Mouse (Mus musculus): Measurements from ENCODE around the gene Fut9.

Gene Fut9

DNA sequence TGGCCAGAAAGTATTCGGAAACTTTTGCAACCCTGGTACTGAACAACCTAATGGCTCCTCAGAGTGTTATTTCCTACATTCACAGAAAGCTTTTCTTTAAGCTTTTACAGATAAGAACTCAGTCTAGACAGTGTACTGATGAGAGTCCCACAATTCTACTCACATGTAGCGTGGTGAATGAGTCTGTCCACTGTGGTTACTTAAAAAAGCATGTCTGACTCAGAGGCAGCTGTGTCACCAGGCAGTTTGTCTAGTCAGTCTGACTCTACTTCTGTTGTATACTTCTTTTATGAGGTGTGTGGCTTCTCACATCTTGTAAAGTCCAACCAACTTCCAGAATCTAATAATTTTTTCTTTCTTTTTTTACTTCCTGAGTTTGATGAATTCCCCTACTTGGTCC, 154.5 kb downstream of the Fut9 start:
- DNase-seq = no peak

DNA sequence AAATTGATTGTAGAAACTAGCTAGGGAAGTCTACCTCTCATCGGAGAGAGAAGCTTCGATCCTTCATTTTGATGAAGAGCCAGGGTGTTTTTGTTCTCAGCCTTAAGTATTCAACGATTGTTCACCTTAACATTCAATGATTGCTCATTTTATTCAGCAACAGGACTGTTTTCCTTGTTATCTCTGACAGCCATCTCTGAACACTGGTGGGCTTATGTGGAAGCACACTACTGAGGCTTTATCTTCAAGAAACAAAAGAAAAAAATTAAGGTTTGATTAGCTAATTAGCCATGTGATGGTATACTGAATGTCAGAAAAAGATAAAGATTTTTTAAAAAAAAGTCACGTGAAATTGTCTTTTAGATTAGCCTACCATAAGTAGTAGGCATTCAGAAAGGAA, 158.1 kb downstream of the Fut9 start:
- no peak for DNase-seq

DNA sequence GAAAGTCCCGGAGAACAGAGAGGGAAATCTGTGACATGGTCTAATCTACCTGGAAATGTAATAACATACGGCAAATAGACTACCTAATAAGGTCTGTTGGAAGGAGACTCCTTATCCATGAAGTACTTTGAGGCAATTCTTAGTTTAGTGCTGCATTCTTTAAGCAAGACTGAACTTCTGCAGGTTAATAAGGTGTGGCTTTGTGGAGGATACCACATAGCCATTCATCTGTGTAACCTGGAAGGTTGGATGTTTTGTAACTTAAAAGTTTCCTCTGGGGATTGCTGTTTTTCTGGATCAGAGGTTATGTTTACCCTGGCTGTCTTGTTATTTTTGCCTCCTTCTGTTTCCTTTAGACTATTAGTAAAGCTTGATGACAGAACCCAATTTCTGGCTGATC, 166.8 kb downstream of the Fut9 start:
- no peak for DNase-seq

DNA sequence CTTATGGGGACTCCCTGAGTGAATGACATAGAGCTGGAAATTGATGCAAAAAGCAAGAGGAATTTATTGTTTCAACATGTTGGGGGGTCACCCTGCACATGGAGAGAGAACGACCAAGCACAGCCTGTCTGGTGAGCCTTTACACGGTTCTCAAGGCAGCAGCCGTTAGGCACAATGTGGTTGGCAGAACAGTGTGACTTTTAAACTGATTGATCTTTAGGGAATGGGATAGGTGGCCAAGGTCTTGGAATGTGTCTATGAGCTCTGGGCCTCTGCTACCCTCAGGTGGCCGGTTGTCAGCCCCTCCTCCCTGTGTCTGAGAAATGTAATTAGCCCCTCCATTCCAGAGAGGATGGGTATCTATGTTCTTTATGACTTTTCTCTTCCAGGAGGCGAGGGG, 171.9 kb downstream of the Fut9 start:
- no peak for DNase-seq

DNA sequence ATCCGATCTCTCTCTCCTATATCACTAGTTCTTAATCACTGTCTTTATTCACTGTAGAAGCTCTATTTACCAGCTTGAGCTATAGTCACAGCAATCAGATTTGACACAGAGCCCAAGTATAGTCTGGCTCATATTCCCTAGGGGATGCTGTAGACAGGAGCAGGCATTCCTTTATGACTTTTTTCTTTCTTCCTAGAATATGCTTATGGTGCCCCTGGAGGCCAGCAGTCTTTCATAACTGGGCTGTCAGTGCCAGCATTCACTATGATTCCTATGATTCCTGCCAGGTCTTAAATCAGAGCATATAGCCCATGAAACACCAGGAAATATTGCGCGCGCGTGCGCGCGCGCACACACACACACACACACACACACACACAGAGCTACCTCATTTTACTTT, 172.6 kb downstream of the Fut9 start:
- peak; percentile 20 for DNase-seq

DNA sequence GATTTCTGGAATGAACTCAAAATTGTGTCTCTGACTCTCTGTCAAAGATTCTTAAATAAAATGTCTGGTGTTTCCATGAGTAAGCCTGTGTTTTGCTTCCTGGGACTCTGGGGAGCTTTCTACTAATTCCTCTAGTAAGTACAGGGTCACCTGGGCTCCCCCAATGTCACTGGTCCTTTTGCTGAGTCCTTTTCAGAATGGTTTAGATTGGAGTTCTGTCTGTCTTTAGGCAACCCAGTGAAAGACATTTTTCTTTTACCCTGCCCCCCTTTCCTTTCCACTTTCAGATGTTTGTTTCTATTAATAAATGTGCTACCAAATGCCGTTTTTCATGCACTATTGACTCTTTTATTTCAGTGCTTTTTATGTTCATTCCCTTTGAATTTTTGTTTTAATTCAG, 173.0 kb downstream of the Fut9 start:
- DNase-seq = no peak

DNA sequence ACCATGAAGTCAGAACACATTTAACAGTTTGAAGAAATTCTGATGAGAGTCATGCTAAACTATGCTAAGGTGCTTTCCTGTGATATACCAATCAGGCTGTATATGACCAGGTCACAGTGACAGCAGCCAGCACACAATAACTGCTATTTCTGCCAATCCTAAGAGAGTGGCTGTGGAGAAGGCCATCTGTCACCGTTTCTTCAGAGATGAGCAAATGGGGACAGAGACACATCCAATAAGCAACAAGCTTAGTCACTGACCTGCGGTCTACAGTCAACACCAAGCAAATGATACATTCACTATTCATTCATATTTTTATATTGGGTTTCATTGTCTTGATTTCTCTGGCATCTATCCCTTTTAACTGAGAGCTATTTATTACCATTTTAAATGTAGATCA, 176.9 kb downstream of the Fut9 start:
- DNase-seq = no peak

DNA sequence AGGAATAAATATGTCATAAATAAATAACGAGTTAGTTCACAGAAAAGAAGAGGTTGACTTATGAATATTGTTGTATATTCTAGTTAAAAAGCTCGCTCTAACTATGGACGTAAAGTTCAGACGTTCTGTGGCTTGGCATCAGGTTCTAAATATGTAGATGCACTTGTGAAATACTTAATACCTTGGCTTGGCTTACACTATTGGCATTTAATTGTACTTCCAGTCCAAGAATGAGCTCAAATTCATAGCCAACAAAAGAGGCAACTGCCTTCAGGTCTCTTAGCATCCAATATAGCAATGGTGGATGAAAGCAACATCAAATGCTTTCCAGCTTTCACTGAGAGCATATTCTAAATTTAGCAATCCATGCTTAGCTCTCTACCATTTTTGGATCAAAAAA, 182.7 kb downstream of the Fut9 start:
- DNase-seq = no peak

DNA sequence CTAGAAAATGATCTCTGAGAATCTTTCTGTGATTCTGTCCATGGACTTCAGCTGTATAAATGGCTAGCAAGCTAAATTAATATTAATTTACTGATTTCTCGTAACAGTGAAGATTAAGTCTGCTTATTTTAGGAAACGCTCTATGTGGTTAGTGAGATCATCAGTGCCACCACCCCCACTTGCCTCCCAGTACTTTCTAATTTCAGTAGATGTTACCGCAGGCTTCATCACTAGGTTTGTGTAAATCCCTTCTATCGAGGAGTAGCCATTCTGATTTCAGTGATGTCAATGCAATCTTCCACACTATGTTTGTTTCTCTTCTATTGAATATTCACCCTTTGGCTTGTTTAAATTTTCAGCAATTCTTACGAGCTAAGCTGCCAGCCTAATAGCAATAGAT, 186.6 kb downstream of the Fut9 start:
- no peak for DNase-seq

DNA sequence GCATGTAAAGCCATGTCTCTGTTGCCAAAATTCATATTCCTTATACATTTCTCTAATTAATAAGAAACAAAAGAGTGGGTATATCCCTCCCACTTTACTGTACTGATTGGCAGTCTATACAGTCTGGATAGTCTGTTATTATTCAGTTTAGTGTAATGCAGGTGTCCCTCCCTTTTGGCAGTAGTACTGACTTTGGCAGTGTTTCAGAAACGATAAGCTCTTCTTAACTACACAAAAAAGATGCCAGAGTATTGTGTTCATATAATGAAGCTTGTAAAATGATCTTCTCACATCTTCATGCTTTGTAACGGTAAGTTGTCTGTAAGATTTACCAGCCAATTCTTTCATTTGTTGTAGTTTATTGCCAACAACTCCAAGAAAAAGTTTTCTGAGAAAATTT, 189.6 kb downstream of the Fut9 start:
- DNase-seq = no peak

DNA sequence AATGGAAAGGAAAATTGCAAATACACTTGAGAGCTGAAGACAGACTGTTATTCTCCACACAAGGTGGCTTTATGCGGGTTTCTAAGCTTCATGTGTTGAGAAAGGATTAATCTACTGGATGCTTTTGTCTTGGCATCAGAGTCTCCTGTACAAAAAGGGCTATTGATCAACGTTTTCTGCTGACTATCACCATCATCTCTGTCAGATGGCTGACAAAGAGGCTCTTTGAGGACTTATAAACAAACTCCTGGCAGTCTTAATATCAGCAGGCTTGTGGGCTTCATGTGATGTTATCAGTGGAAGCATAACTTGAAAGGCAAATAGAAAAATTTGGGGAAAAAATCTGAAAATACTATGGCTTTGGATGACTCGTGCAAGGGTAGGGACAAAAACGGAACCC, 206.8 kb downstream of the Fut9 start:
- DNase-seq = no peak
